Mouse (Mus musculus): ENCODE results near the gene Nebl.

The Nebl gene

GRCm38 (mm10) chr2:17509942-17510341 is 221.3 kb downstream of the Nebl start:
- DNase-seq, result no peak

GRCm38 (mm10) chr2:17507362-17507761 is 223.9 kb downstream of the Nebl start:
- DNase-seq, result no peak

GRCm38 (mm10) chr2:17504115-17504774 is 227.0 kb downstream of the Nebl start:
- no peak for DNase-seq

GRCm38 (mm10) chr2:17501075-17501474 is 230.2 kb downstream of the Nebl start:
- DNase-seq, result peak in 1 of 2 experiments; percentile 30

- no peak for DNase-seq
Observed at GRCm38 (mm10) chr2:17465517-17466174, 265.6 kb downstream of the Nebl start.

- DNase-seq, result no peak
Observed at GRCm38 (mm10) chr2:17460434-17460833, 270.8 kb downstream of the Nebl start.

- DNase-seq, result no peak
Observed at GRCm38 (mm10) chr2:17453676-17454075, 277.6 kb downstream of the Nebl start.

- no peak for DNase-seq
Observed at GRCm38 (mm10) chr2:17448341-17448740, 282.9 kb downstream of the Nebl start.

- no peak for DNase-seq
Observed at GRCm38 (mm10) chr2:17443581-17443980, 287.7 kb downstream of the Nebl start.

- no peak for DNase-seq
Observed at GRCm38 (mm10) chr2:17438317-17438716, 292.9 kb downstream of the Nebl start.

GRCm38 (mm10) chr2:17436739-17437440 is 294.4 kb downstream of the Nebl start:
- DNase-seq, result no peak

- no peak for DNase-seq
Observed at GRCm38 (mm10) chr2:17435217-17435616, 296.0 kb downstream of the Nebl start.

GRCm38 (mm10) chr2:17429028-17429427 is 302.2 kb downstream of the Nebl start:
- no peak for DNase-seq

GRCm38 (mm10) chr2:17428156-17428555 is 303.1 kb downstream of the Nebl start:
- DNase-seq, result no peak

GRCm38 (mm10) chr2:17422967-17423366 is 308.3 kb downstream of the Nebl start:
- peak; percentile 13 to 47 for DNase-seq

GRCm38 (mm10) chr2:17415347-17415746 is 315.9 kb downstream of the Nebl start:
- no peak for DNase-seq

- DNase-seq, result no peak
Observed at GRCm38 (mm10) chr2:17414324-17414723, 316.9 kb downstream of the Nebl start.

- peak; percentile 15 to 22 for DNase-seq
Observed at GRCm38 (mm10) chr2:17413496-17414268, 317.6 kb downstream of the Nebl start.

- DNase-seq, result no peak
Observed at GRCm38 (mm10) chr2:17409276-17409675, 322.0 kb downstream of the Nebl start.

GRCm38 (mm10) chr2:17405899-17406531 is 325.2 kb downstream of the Nebl start:
- no peak for DNase-seq

GRCm38 (mm10) chr2:17402511-17402910 is 328.8 kb downstream of the Nebl start:
- DNase-seq, result no peak

GRCm38 (mm10) chr2:17396235-17396634 is 335.0 kb downstream of the Nebl start:
- no peak for DNase-seq

GRCm38 (mm10) chr2:17391389-17391788 is 339.9 kb downstream of the Nebl start:
- DNase-seq, result no peak

Measured in cerebellum, postnatal 36 days (tissue).